Mouse (Mus musculus) T-cell, adult 66 days (primary cell): ENCODE measurements around the gene Coil. TPM values are rescaled to one million over a fixed set of nuclear protein-coding genes. Genes with fewer than 3 reads are reported as not detected.

Source experiments
- total RNA-seq, 2 experiments: library from RNA; stranded (reverse); gene quantifications; 3 replicates in 1 of 2; 4 replicates in 1 of 2; pipeline ENCODE4 v1.2.4; 2023

The Coil gene
- total RNA-seq = 10 to 100 TPM; 17.0 to 19.8 TPM

GRCm38 (mm10) chr11:88970202-88970732 is at the start of gene Coil:
Coil (plus strand) TSS chr11:88970252.

DNA sequence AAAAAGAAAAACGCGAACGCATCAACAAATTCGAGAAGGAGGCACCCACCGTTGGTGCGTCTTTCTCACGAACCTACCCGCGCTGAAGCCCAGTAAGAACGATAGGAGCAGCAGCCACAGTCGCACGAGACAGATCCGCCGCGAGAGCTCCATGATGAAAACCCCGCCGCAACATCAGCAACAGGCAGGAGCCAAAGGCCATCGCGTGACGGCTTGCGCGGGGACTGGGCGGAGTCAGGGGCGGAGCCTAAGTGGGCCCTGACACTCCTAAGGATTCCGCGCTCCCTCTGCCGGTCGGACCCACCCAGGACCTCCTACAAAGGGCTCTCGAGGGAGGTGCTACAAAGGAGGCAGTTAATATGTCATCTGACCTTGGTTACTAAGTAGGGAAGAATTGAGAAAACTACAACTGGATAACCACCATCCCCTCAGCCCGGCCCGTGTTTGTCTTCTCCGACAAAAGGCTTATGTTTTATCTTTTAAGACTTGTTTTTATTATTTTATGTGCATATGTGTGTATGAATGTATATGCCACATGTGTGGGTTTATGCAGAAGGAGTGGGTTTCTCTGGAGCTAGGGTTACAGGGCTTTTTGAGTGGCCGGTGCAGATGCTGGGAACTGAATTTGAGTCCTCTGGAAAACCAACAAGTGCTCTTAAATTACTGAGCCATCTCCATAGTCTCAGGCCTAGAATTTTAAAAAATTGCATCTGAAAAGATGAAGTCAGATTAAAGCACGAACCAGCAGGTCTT is 14.7 kb upstream of the Coil start, which contains the start of gene Scpep1:
Gene Scpep1 (minus strand): TSS at position 249 of the 753 bp plus-strand sequence.

GRCm38 (mm10) chr11:88966881-88967361 is 3.1 kb upstream of the Coil start, which contains the start of gene Elobl:
Elobl (minus strand) TSS chr11:88966931.

GRCm38 (mm10) chr11:88998974-88999722 is 29.1 kb downstream of the Coil start, which contains the start of gene Trim25:
Trim25 (plus strand) TSS chr11:88999376.

Other genes with a start within 250 kb of the Coil start
- gene Akap1, start 105.7 kb upstream of the Coil start, total RNA-seq = 1 to 10 TPM; 4.3 to 4.4 TPM
- gene Scpep1, start 14.8 kb upstream of the Coil start, total RNA-seq = 1 to 10 TPM; 7.9 to 9.4 TPM
- gene Elobl, start 3.3 kb upstream of the Coil start, total RNA-seq = not detected
- gene Trim25, start 29.1 kb downstream of the Coil start, total RNA-seq = 10 to 100 TPM; 64.4 to 79.6 TPM
- gene Dgke, start 96.6 kb downstream of the Coil start, total RNA-seq = 10 to 100 TPM; 15.6 to 16.5 TPM
- not detected for gene Gm525, start 103.6 kb downstream of the Coil start, total RNA-seq